Mouse (Mus musculus) skeletal muscle tissue, adult 2 months (tissue): Measurements from ENCODE around the gene Ecd.
"Not testable (repeated sequence)": the region's sequence is repeated elsewhere in the genome, so short reads cannot be mapped to it uniquely, and the experiment has no call there.

Experiments used
- DNase-seq: peaks from one replicate; pipeline ENCODE4 v3.0.0-alpha.2; 2012; ENCODE audit warnings: low read depth, low spot score

Ecd gene

GRCm38 (mm10) chr14:20328474-20328873, 19.4 kb downstream of the Ecd start:
- no peak for DNase-seq

- DNase-seq: no peak
Measured at GRCm38 (mm10) chr14:20324196-20324595, 23.7 kb downstream of the Ecd start.

- DNase-seq: no peak
Measured at GRCm38 (mm10) chr14:20319420-20319819, 28.5 kb downstream of the Ecd start.

GRCm38 (mm10) chr14:20315137-20315536, 32.8 kb downstream of the Ecd start:
- no peak for DNase-seq

- DNase-seq: not testable (repeated sequence)
Measured at GRCm38 (mm10) chr14:20305085-20305484, 42.8 kb downstream of the Ecd start.

GRCm38 (mm10) chr14:20298131-20298530, 49.8 kb downstream of the Ecd start:
- DNase-seq: peak; percentile 54

GRCm38 (mm10) chr14:20297616-20298015, 50.3 kb downstream of the Ecd start:
- DNase-seq: no peak

GRCm38 (mm10) chr14:20294947-20295346, 53.0 kb downstream of the Ecd start:
- DNase-seq: no peak

GRCm38 (mm10) chr14:20294117-20294892, 53.6 kb downstream of the Ecd start, which contains the start of gene Nudt13:
Gene Nudt13 (plus strand): TSS chr14:20294697.
- peak; percentile 89 for DNase-seq

- DNase-seq: no peak
Measured at GRCm38 (mm10) chr14:20291391-20291790, 56.5 kb downstream of the Ecd start.
